Mouse (Mus musculus) myocyte (in vitro differentiated cells): Measurements from ENCODE around the gene Derl2. TPM values are rescaled to one million over a fixed set of nuclear protein-coding genes. Genes with fewer than 3 reads are reported as not detected.

Experiments
- H3K27me3 ChIP-seq: one replicate; pipeline ENCODE4 v1.6.1; 2011; ENCODE audit not compliant: control insufficient read depth, insufficient read depth, insufficient read length
- H3K36me3 ChIP-seq: one replicate; pipeline ENCODE4 v1.6.1; 2011; ENCODE audit not compliant: control insufficient read depth, insufficient read depth
- H3K4me2 ChIP-seq: one replicate; pipeline ENCODE4 v1.6.1; 2011; ENCODE audit warnings: low read depth, control low read depth
- H3K4me3 ChIP-seq: one replicate; pipeline ENCODE4 v1.5.1; 2011; ENCODE audit warnings: mild to moderate bottlenecking, control low read depth, moderate library complexity
- H3K79me2 ChIP-seq: one replicate; pipeline ENCODE4 v1.6.1; 2011; ENCODE audit not compliant: control insufficient read depth, insufficient read depth
- H3ac ChIP-seq: one replicate; pipeline ENCODE4 v1.6.1; 2011; ENCODE audit not compliant: control insufficient read depth, insufficient read length
- CEBPB ChIP-seq: IDR thresholded peaks from 2 replicates; pipeline ENCODE4 v1.6.1; 2011; ENCODE audit warnings: mild to moderate bottlenecking, moderate library complexity; ENCODE audit not compliant: poor library complexity, insufficient read depth, severe bottlenecking
- E2F4 ChIP-seq: IDR thresholded peaks from one replicate; pipeline ENCODE4 v1.6.1; 2011; ENCODE audit warnings: mild to moderate bottlenecking, control low read depth, moderate library complexity; ENCODE audit not compliant: insufficient read depth
- MAX ChIP-seq: IDR thresholded peaks from one replicate; pipeline ENCODE4 v1.6.1; 2011; ENCODE audit warnings: low read depth, mild to moderate bottlenecking, control low read depth
- MYOD1 ChIP-seq, 3 experiments: IDR thresholded peaks; one replicate each; pipeline ENCODE4 v1.6.1; 2011; ENCODE audit warnings: control low read depth in 2 of 3, low read depth in 2 of 3, mild to moderate bottlenecking in 2 of 3, moderate library complexity in 1 of 3; ENCODE audit not compliant: insufficient read length in 2 of 3, control insufficient read depth in 1 of 3
- MYOG ChIP-seq, 3 experiments: IDR thresholded peaks; one replicate each; pipeline ENCODE4 v1.6.1; 2011; ENCODE audit warnings: control low read depth in 2 of 3, low read depth in 2 of 3, mild to moderate bottlenecking in 2 of 3; ENCODE audit not compliant: insufficient read length in 2 of 3, control insufficient read depth in 1 of 3, insufficient read depth in 1 of 3
- POLR2A ChIP-seq: IDR thresholded peaks from one replicate; pipeline ENCODE4 v1.6.1; 2011; ENCODE audit warnings: low read depth, mild to moderate bottlenecking, control low read depth, moderate library complexity; ENCODE audit not compliant: insufficient read length
- POLR2AphosphoS2 ChIP-seq: IDR thresholded peaks from one replicate; pipeline ENCODE4 v1.6.1; 2011; ENCODE audit warnings: low read depth, control low read depth; ENCODE audit not compliant: insufficient read length
- REST ChIP-seq: IDR thresholded peaks from one replicate; pipeline ENCODE4 v1.6.1; 2011; ENCODE audit warnings: mild to moderate bottlenecking, control low read depth, moderate library complexity; ENCODE audit not compliant: insufficient read depth, insufficient read length
- SRF ChIP-seq: IDR thresholded peaks from one replicate; pipeline ENCODE4 v1.6.1; 2011; ENCODE audit warnings: low read depth; ENCODE audit not compliant: control insufficient read depth, insufficient read length
- TCF12 ChIP-seq: IDR thresholded peaks from one replicate; pipeline ENCODE4 v1.6.1; 2011; ENCODE audit warnings: mild to moderate bottlenecking, control low read depth; ENCODE audit not compliant: poor library complexity, insufficient read depth, severe bottlenecking
- TCF3 ChIP-seq: IDR thresholded peaks from one replicate; pipeline ENCODE4 v1.6.1; 2011; ENCODE audit warnings: low read depth, control low read depth; ENCODE audit not compliant: insufficient read length
- USF1 ChIP-seq: IDR thresholded peaks from one replicate; pipeline ENCODE4 v1.6.1; 2011; ENCODE audit warnings: low read depth, mild to moderate bottlenecking, control low read depth, moderate library complexity
- polyA plus RNA-seq: library from polyadenylated mRNA; unstranded; fragments of >200 nt; fragmentation: generic; extraction: Trizol; gene quantifications from one replicate; pipeline ENCODE4 v1.2.1, GENCODE M21; 2012; ENCODE audit warnings: missing spikeins

Derl2 gene
- polyA plus RNA-seq, 1 experiment = 27.6 TPM

DNA sequence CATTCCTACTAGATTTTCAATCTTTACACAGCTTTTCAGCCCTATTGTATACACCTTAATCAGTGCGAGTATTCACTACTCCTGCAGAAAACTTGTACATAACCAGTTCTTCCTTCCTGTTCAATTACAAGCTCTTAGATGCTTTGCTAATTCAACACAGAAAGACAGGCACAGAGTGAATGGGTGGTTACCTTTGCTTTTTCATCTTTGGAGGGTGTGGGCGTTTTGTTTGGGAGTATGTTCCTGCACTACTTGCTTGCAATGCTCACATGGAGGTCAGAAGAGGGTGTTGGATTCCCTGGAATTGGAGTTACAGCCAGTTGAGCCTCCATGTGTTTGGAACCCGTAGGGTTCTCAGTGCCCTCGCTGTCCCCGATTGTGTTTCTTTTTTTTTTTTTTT lies 14.6 kb downstream of the Derl2 start:
- TF ChIP-seq MAX = no peak
- TF ChIP-seq TCF12 = no peak
- TF ChIP-seq POLR2AphosphoS2 = peak; percentile 9
- TF ChIP-seq POLR2A = no peak
- H3ac ChIP-seq = no peak overlapping the region
- peak overlapping the region; percentile 68 for H3K4me3 ChIP-seq
- peak overlapping the region; percentile 71 for H3K4me2 ChIP-seq
- no peaks in the 10 kb centered on the region for H3K27me3 ChIP-seq
- H3K79me2 ChIP-seq = peaks cover 28% of the 10 kb centered on the region
- H3K36me3 ChIP-seq = peaks cover 4% of the 10 kb centered on the region

DNA sequence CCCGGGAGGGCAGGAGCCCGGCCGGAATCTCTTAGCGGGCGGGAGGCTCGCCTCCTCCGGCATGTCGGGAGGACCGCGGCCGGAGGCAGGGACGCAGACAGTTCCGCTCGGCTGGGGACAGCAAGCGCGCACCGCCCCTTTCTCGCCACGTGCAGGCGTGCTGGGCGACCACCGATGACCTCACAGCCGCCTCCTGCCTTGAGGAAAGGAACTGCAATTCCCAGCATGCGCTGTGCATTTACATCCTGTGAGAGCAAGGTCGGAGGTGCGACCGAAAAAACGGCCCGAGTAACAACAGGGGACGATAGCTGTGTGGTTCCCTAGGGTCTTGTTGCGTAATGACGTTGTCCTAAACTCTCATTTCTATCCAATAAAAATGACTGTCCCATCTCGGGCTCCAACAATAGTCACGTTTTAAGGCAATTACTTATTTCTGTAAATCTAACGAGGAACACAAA lies 15.3 kb downstream of the Derl2 start, which contains the start of gene Dhx33:
Dhx33 (minus strand) TSS at position 122 of the 458 bp plus-strand sequence.
- TF ChIP-seq SRF = peak; percentile 64
- TF ChIP-seq TCF3 = no peak
- TF ChIP-seq MYOD1 (IDR thresholded peaks at IDR 0.05; ENCODE audit: control insufficient read depth in 1 of 3, insufficient read length in 2 of 3, low read depth in 2 of 3) = no peak
- TF ChIP-seq MAX = peak; percentile 91
- TF ChIP-seq POLR2AphosphoS2 = peak; percentile 90
- TF ChIP-seq MYOG (IDR thresholded peaks at IDR 0.05; ENCODE audit: control insufficient read depth in 1 of 3, insufficient read depth in 1 of 3, insufficient read length in 2 of 3, low read depth in 2 of 3) = no peak
- TF ChIP-seq E2F4 = no peak
- peak; percentile 94 for TF ChIP-seq CEBPB
- peak; percentile 85 for TF ChIP-seq POLR2A
- no peak for TF ChIP-seq REST
- TF ChIP-seq USF1 = peak; percentile 69
- TF ChIP-seq TCF12 = no peak
- no peaks in the 10 kb centered on the region for H3K27me3 ChIP-seq
- H3K79me2 ChIP-seq = peaks cover 33% of the 10 kb centered on the region
- H3K36me3 ChIP-seq = peaks cover 7% of the 10 kb centered on the region
- H3K4me2 ChIP-seq = peak within 1 kb of the TSS; percentile 91
- peak within 1 kb of the TSS; percentile 54 for H3ac ChIP-seq
- H3K4me3 ChIP-seq = peak within 1 kb of the TSS; percentile 68

DNA sequence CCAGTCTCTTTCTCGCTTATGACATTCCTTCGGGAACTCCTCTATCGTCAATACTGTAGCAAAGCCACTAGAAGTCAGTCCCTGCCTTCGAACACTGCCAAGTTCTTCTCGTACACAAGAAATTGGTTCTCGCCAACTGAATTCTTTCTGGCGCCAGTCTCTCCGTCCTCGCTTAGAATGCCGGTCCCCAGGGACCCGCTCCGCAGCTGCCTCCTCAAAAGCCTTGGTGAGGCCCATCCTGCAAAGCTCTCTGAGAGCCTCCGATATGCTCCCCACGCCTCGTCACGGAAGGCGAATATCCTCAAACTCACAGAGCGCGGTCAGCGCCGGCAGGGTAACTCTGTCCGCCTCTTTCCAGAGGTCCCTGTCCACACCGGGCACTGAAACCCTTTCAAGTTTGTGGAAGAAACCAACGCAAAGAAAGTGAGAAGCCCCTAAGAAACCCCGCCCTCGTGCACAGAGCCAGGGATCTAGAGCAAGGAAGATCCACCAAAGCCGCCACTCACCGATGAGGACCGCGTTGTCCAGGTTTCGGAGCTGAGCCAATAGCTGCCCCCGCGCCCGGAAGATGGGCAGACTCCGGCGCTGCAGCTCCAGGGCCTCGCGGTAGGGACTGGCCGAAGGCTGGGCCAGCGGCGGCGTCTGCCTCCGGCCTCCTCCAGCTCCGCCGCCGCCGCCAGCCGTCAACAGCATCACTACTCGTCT lies 15.9 kb downstream of the Derl2 start:
- TF ChIP-seq POLR2AphosphoS2 (no peak), MYOD1 (IDR thresholded peaks at IDR 0.05; ENCODE audit: control insufficient read depth in 1 of 3, insufficient read length in 2 of 3, low read depth in 2 of 3) (no peak), POLR2A (no peak), CEBPB (no peak), SRF (no peak), REST (no peak), MYOG (IDR thresholded peaks at IDR 0.05; ENCODE audit: control insufficient read depth in 1 of 3, insufficient read depth in 1 of 3, insufficient read length in 2 of 3, low read depth in 2 of 3) (no peak), TCF12 (no peak), TCF3 (no peak), USF1 (no peak), MAX (no peak), E2F4 (no peak)
- H3K36me3 ChIP-seq = peaks cover 13% of the 10 kb centered on the region
- H3K79me2 ChIP-seq = peaks cover 33% of the 10 kb centered on the region
- H3K4me2 ChIP-seq = peak overlapping the region; percentile 91
- H3ac ChIP-seq = peak overlapping the region; percentile 54
- H3K4me3 ChIP-seq = peak overlapping the region; percentile 68
- H3K27me3 ChIP-seq = no peaks in the 10 kb centered on the region

DNA sequence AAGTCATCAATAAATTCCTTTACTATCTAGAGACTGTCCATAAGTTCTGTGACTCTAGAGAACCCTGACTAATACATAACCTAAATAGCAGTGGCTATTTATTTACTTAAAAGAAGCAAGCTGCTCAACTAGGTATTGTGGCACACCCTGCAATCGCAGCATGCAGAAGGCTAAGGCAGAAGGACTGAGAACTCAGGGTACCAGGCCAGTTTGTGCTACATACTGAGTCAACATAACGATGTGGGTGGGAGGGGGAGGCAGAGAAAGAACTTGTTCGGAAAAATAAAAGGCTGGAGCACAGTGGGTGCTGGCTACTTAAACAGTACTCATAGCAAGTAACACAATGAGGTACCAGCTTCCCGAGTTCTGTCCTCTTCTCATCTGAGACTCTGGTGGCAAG lies 18.5 kb downstream of the Derl2 start:
- Histone ChIP-seq H3ac (no peak overlapping the region), H3K36me3 (peaks cover 29% of the 10 kb centered on the region)

More for the DNA sequence above, 18.5 kb downstream of the Derl2 start:
- peaks cover 37% of the 10 kb centered on the region for H3K79me2 ChIP-seq
- no peak for TF ChIP-seq CEBPB
- no peak for TF ChIP-seq TCF12
- TF ChIP-seq MYOD1 (IDR thresholded peaks at IDR 0.05; ENCODE audit: control insufficient read depth in 1 of 3, insufficient read length in 2 of 3, low read depth in 2 of 3) = no peak
- no peak for TF ChIP-seq MYOG (IDR thresholded peaks at IDR 0.05; ENCODE audit: control insufficient read depth in 1 of 3, insufficient read depth in 1 of 3, insufficient read length in 2 of 3, low read depth in 2 of 3)
- TF ChIP-seq USF1 = no peak
- no peak for TF ChIP-seq SRF
- no peak for TF ChIP-seq POLR2AphosphoS2
- H3K4me2 ChIP-seq = no peak overlapping the region
- no peaks in the 10 kb centered on the region for H3K27me3 ChIP-seq
- H3K4me3 ChIP-seq = no peak overlapping the region
